Mouse (Mus musculus) heart, adult 2 months (tissue): ENCODE results near the gene 5730596B20Rik. TPM values are rescaled to one million over a fixed set of nuclear protein-coding genes. Genes with fewer than 3 reads are reported as not detected.

Experiments
- DNase-seq, 2 experiments: peaks; one replicate each; pipeline ENCODE4 v3.0.0; 2021
- H3K27ac ChIP-seq: fragments of 200-600 bp; 2 replicates; pipeline ENCODE4 v1.8.1; 2022
- H3K27me3 ChIP-seq: fragments of 200-500 bp; 2 replicates; pipeline ENCODE4 v1.6.1; 2012; ENCODE audit warnings: mild to moderate bottlenecking, low read length, inconsistent platforms, mixed read lengths; ENCODE audit not compliant: control insufficient read depth, insufficient read depth
- H3K36me3 ChIP-seq: fragments of 200-500 bp; 2 replicates; pipeline ENCODE4 v1.6.1; 2012; ENCODE audit warnings: low read length, inconsistent platforms; ENCODE audit not compliant: control insufficient read depth, insufficient read depth
- H3K4me1 ChIP-seq: fragments of 200-500 bp; 2 replicates; pipeline ENCODE4 v1.6.1; 2011; ENCODE audit warnings: low read length; ENCODE audit not compliant: control insufficient read depth, insufficient read depth
- H3K4me3 ChIP-seq: fragments of 200-600 bp; 2 replicates; pipeline ENCODE4 v1.8.1; 2022
- H3K79me2 ChIP-seq: fragments of 200-500 bp; replicated peaks from 2 replicates; pipeline ENCODE4 v1.6.1; 2012; ENCODE audit warnings: mild to moderate bottlenecking, inconsistent platforms, low read length, moderate library complexity, mixed read lengths; ENCODE audit not compliant: control insufficient read depth, insufficient read depth
- H3K9ac ChIP-seq: fragments of 200-500 bp; 2 replicates; pipeline ENCODE4 v1.6.1; 2012; ENCODE audit warnings: low read depth, mild to moderate bottlenecking, control low read depth, inconsistent platforms, low read length, mixed read lengths
- CTCF ChIP-seq: fragments of 200-600 bp; IDR thresholded peaks from 2 replicates; pipeline ENCODE4 v1.8.1; 2022; ENCODE audit warnings: antibody characterized with exemption, mild to moderate bottlenecking, moderate library complexity
- EP300 ChIP-seq: fragments of 200-500 bp; IDR thresholded peaks from 2 replicates; pipeline ENCODE4 v1.6.1; 2011; ENCODE audit warnings: low read depth, low read length, control low read depth; ENCODE audit not compliant: insufficient read depth
- POLR2A ChIP-seq: fragments of 200-500 bp; IDR thresholded peaks from 2 replicates; pipeline ENCODE4 v1.6.1; 2011; ENCODE audit warnings: mild to moderate bottlenecking, low read depth, low read length, control low read depth; ENCODE audit not compliant: insufficient read depth
- WGBS: fragments of 180-500 bp; shearing (Covaris S2); methylation state at CpG from one replicate; pipeline ENCODE4 v1.1.7; 2018; 5-methylcytosine and 5-hydroxymethylcytosine counted together
- intact Hi-C: fragments of 180-260 bp; cut with DNase I; formaldehyde crosslinking; loops from one replicate; pipeline ENCODE4 v1.15.1; 2025
- long read RNA-seq: library from polyadenylated mRNA; stranded (forward); transcript quantifications from one replicate; pipeline ENCODE4 v2.0.0, GENCODE M21; 2021
- polyA plus RNA-seq: library from polyadenylated mRNA; depleted of rRNA; stranded (reverse); fragments of >200 nt; gene quantifications from 2 replicates; pipeline ENCODE4 v1.2.3, GENCODE M21; 2012; rRNA removed
- total RNA-seq, 2 experiments: library from RNA; stranded (reverse); gene quantifications; 2 replicates each; pipeline ENCODE4 v1.2.3; 2021

The 5730596B20Rik gene
- total RNA-seq (not detected), polyA plus RNA-seq (not detected in 2 replicates)
- long read RNA-seq = 0 reads

- intact Hi-C loops = no loop called here
- Histone ChIP-seq H3K9ac (no peak within 1 kb of the TSS), H3K79me2 (no peaks in the 10 kb centered on the region), H3K36me3 (no peaks in the 10 kb centered on the region), H3K4me1 (no peaks in the 10 kb centered on the region), H3K27me3 (peaks cover 13% of the 10 kb centered on the region), H3K27ac (peak within 1 kb of the TSS; percentile 48), H3K4me3 (no peak within 1 kb of the TSS; the same call in 1 of the 2 replicates)
- 5% methylated on average over 36 of the region's 36 CpGs for WGBS
- TF ChIP-seq POLR2A (no peak), EP300 (no peak), CTCF (no peak)
- no peak for DNase-seq
Observed at GRCm38 (mm10) chr6:52177061-52177735, at the start of gene 5730596B20Rik. Gene 5730596B20Rik (plus strand): TSS chr6:52177498.

- DNase-seq = no peak
- WGBS = 78% methylated on average over 9 of the region's 9 CpGs
- no peaks in the 10 kb centered on the region for H3K79me2 ChIP-seq
- H3K4me3 ChIP-seq = no peak overlapping the region
- intact Hi-C loops = no loop called here
- no peaks in the 10 kb centered on the region for H3K4me1 ChIP-seq
- TF ChIP-seq POLR2A (no peak), CTCF (no peak), EP300 (no peak)
- H3K9ac ChIP-seq = no peak overlapping the region
- H3K27ac ChIP-seq = no peak overlapping the region
- H3K27me3 ChIP-seq = no peaks in the 10 kb centered on the region
- no peaks in the 10 kb centered on the region for H3K36me3 ChIP-seq
Observed at GRCm38 (mm10) chr6:52137841-52138535, 39.3 kb upstream of the 5730596B20Rik start.

GRCm38 (mm10) chr6:52138576-52138975 is 38.7 kb upstream of the 5730596B20Rik start:
- Histone ChIP-seq H3K36me3 (no peaks in the 10 kb centered on the region), H3K27ac (no peak overlapping the region), H3K9ac (no peak overlapping the region), H3K79me2 (no peaks in the 10 kb centered on the region), H3K4me1 (no peaks in the 10 kb centered on the region), H3K27me3 (no peaks in the 10 kb centered on the region), H3K4me3 (no peak overlapping the region)
- DNase-seq = no peak
- 73% methylated on average over 10 of the region's 10 CpGs for WGBS
- intact Hi-C loops = no loop called here
- no peak for TF ChIP-seq POLR2A
- no peak for TF ChIP-seq CTCF
- no peak for TF ChIP-seq EP300

GRCm38 (mm10) chr6:52139115-52139514 is 38.2 kb upstream of the 5730596B20Rik start:
- Histone ChIP-seq H3K27me3 (no peaks in the 10 kb centered on the region), H3K9ac (no peak overlapping the region), H3K79me2 (no peaks in the 10 kb centered on the region), H3K36me3 (no peaks in the 10 kb centered on the region), H3K27ac (no peak overlapping the region), H3K4me1 (no peaks in the 10 kb centered on the region), H3K4me3 (no peak overlapping the region)
- TF ChIP-seq POLR2A = no peak
- TF ChIP-seq CTCF = no peak
- TF ChIP-seq EP300 = no peak
- WGBS = 83% methylated on average over 5 of the region's 5 CpGs
- intact Hi-C loops = no loop called here
- DNase-seq = no peak

GRCm38 (mm10) chr6:52150401-52150966 is 26.8 kb upstream of the 5730596B20Rik start:
- Histone ChIP-seq H3K9ac (no peak overlapping the region), H3K4me1 (no peaks in the 10 kb centered on the region), H3K27me3 (peaks cover 7% of the 10 kb centered on the region), H3K36me3 (no peaks in the 10 kb centered on the region), H3K27ac (no peak overlapping the region), H3K4me3 (no peak overlapping the region), H3K79me2 (no peaks in the 10 kb centered on the region)
- TF ChIP-seq EP300 (no peak), CTCF (no peak), POLR2A (no peak)
- DNase-seq = no peak
- WGBS = 14% methylated on average over 16 of the region's 16 CpGs
- intact Hi-C loops = no loop called here

- peaks cover 7% of the 10 kb centered on the region for H3K27me3 ChIP-seq
- 37% methylated on average over 4 of the region's 4 CpGs for WGBS
- intact Hi-C loops = no loop called here
- H3K36me3 ChIP-seq = no peaks in the 10 kb centered on the region
- H3K9ac ChIP-seq = no peak overlapping the region
- DNase-seq = no peak
- H3K27ac ChIP-seq = no peak overlapping the region
- no peaks in the 10 kb centered on the region for H3K4me1 ChIP-seq
- no peak overlapping the region for H3K4me3 ChIP-seq
- TF ChIP-seq EP300 (no peak), POLR2A (no peak), CTCF (no peak)
- no peaks in the 10 kb centered on the region for H3K79me2 ChIP-seq
Observed at GRCm38 (mm10) chr6:52151571-52151970, 25.7 kb upstream of the 5730596B20Rik start.
